Mouse (Mus musculus) MEL-GATA-1-ER (cell line): ENCODE measurements around the gene Taf4.

Experiments used
- DNase-seq: peaks from one replicate; pipeline ENCODE4 v3.0.0-alpha.2; 2012; ENCODE audit warnings: low read depth; ENCODE audit errors: extremely low read depth

Gene Taf4

DNA sequence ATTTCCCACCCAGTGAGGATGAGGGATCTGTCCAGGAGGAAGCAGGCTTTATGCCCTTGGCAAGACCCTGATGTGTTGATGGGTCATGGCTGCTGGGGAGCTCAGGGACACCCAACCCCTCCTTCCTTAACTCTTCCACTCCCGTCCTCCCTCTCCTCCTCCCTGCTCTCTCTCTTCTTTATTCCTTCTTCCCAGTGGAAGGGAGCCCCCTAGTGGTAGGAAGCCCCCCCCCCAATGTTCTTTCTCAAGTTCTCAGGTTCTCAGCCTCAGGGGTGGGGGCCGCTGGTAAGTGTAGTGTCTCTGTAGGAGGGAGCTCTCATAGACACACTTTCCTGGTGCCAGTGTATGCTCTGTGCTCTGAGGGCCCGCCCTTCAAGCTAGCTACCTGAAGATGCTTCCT lies 113.2 kb downstream of the Taf4 start:
- no peak for DNase-seq

GRCm38 (mm10) chr2:179862676-179863075 lies 113.8 kb downstream of the Taf4 start:
- DNase-seq = no peak
